Mouse (Mus musculus) ovary, adult 10 weeks (tissue): ENCODE data around the gene Fam174a. TPM values are rescaled to one million over a fixed set of nuclear protein-coding genes. Genes with fewer than 3 reads are reported as not detected.

Experiments used
- polyA plus RNA-seq: library from polyadenylated mRNA; stranded (reverse); fragments of 350-450 nt; fragmentation: Illumina TruSeq; extraction: RNeasy Lipid Tissue Mini Kit (QIAGEN cat#74804); gene quantifications from one replicate; pipeline ENCODE4 v1.2.3, GENCODE M21; 2014

The Fam174a gene
- 58.0 TPM for polyA plus RNA-seq

DNA sequence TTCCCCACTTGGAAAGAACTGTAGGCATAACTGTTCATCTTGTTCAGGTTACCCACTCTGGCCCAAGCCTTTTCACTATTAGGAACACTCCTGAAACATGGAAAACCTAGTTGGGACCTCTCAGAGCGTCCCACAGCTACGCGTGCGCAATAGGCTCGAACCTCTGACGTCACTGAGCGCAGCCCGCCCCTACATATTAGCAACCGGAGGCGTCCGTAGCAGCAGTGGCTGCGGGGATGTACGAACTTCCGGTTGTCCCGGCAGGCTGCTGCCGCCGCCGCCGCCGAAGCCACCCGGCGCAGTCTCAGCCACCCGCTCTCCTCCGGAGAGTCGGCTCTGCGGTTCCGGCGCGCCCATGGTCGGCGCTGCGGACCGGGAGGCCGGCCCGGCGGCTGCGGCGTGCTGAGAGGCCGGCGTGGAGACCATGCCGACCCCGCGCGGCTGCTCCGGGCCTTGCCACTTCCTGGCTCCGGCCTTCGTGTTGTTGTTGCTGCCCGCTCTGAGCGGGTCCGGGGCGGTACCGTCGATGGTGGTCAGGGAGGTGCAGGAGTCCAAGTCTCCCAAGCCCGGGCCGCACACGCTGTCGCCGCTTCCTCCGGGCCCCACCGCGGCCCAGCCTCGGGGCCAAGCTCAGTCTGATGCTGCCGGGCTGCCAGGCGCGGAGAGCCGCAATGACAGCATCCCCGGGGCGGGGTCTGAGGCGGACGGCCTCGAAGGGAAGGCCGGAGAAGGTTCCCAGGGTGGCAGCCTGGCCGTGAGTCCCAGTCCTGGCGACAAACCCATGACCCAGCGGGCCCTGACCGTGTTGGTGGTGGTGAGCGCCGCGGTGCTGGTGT is at the start of gene Fam174a:
Gene Fam174a (plus strand): TSS at position 231 of the 836 bp plus-strand sequence.

